Mouse (Mus musculus) urinary bladder, postnatal 25 days (tissue): ENCODE data around the gene Tmem233.

Experiments used
- DNase-seq: peaks from one replicate; pipeline ENCODE4 v3.0.0; 2022; ENCODE audit warnings: low spot score

Gene Tmem233

DNA sequence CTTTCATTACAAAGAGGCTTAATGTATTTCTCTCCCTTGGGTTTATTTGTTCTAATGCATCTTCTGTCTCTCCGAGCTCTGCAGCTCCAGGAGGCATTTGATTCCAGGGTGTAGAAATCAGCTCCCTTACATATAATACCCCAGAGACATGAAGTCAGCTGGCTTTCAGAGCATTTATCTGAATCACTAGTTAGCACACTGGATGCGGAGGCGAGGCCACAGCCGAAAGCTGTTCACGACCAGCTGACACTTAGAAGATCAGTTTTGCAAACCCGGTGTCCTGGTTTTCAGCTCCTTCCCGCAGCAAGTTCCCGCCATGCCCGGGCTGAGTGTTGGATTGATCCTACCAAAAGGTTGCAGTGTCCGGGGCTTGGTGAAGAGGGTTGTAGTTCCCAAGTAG is 78.8 kb downstream of the Tmem233 start:
- no peak for DNase-seq

DNA sequence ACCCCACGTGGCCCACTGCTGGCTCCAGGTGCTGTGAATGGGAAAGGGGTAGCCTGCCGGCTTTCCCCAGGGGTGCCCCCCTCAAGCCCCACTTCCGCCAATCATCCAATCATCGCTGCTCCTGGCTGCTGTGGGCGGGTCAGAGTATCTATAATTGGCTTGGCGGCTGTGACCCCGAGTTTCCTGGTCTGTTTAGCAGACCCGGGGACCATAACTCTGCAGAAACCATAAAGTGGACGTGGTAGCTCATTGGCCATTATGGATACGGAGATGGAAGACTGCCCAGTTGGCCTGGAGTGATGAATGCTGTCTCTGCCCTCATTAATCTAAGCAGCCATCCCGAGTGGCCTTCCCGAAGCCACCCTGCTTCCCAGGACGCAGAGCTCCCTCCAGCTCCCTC is 79.2 kb downstream of the Tmem233 start:
- no peak for DNase-seq

DNA sequence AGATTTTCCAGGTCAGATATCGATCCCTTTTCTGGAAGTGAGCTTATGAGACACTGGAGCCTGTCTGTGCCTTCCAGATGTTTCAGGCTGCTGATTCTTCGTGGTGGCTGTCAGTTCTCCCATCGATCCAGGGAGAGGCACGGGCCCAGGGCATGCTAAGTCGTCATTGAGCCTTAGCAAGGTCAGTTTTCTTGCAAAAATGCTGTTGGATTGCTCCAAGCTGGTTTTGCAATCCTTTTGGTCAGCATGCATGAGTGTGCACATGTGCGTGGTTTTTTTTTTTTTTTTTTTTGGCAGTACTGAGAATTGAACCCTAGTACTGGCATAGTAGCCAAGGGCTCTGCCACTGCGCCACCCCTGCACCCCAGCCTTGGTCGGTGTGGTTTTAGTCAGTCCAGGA is 79.9 kb downstream of the Tmem233 start:
- no peak for DNase-seq

- DNase-seq = no peak
Measured at GRCm38 (mm10) chr5:115997376-115997775, 85.7 kb downstream of the Tmem233 start.

GRCm38 (mm10) chr5:115994101-115994500 is 88.9 kb downstream of the Tmem233 start:
- no peak for DNase-seq

DNA sequence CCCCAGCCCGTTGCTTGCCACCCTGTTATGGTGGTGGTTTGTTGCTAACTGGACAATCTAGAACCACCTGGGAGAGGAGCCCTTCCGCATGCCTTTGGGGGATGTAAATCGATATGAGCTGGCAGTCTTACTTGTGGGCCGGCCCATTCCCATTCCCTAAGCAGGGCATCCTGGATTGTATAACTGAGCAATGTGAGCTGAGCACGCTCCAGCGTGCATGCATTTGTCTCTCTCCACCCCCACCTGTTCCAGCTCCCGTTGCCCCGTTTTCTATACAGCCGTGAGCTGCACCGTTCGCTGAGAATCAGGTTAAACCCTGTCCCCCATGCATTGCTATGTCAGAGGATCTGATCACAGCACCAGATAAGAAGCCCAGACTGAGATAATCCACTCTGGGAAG is 91.3 kb downstream of the Tmem233 start:
- no peak for DNase-seq
